Mouse (Mus musculus) left cerebral cortex, adult 11 months (tissue): ENCODE data around the gene Boc.
A peak's percentile ranks its signal among the peaks of the same experiment; 100 is the strongest.

Experiments
- DNase-seq: peaks from one replicate; pipeline ENCODE4 v3.0.0; 2022; ENCODE audit warnings: low spot score

The Boc gene

DNA sequence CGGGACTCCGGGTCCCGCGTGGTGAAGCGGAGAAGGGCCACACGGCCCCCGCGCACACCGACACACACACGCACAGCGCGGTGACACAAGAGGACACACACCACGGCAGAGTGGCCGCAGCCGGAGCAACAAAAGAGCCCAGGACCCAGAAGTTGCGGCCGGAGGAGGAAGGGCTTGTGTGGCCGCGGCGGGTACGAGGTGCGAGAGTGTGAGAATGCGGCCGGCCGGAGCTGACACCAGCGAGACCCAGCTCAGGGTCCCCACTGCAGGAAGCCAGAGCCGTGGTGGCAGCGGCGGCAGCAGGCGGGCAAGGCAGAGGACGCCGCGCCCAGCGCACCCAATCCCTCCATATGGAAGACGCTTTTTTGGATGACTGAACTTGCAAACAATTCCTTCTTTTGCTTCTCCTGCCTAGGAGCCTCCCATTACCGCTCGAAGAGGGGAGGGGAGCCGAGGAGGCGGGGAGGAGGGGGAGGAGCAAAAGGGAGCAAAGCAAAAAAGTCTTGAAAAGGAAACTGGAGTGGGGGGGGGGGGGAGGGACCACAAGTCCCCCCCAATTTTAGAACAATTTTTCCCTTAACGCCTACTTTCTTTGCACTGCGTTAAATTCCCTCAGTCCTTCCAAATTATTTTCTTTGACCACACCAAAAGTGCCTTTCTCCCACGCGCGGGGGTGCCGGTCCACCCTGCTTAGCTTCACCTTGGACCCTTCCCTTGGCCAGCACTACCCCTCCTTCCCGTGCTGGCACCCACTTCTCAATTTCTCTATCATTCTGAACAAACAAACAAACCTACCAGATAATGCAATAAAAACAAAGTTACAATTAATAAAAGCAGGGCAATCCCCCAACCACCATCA, at the start of gene Boc:
Gene Boc, minus strand, starts transcription at position 427 of the 859 bp plus-strand sequence.
- peak; percentile 12 for DNase-seq

DNA sequence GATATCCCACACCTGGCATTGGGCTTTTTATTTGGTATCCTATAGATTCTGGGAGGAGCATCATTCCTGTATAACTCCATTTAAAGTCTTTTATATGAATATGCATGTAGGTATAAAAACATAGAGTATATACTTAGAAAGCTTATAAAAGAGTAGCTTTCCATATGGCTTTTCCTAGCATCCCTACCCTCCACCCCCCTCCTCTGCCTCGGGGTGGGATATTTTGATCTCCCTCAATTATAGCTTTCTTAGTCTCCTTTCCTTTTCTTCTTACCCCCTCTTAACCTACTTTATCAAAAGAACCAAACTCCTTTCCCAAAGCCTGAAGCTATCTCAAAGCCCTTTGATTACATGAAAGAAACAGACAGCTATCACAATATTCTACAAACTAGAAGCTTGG, 47.9 kb upstream of the Boc start:
- no peak for DNase-seq

- DNase-seq = no peak
Observed at GRCm38 (mm10) chr16:44604021-44604616, 45.4 kb upstream of the Boc start.

- DNase-seq = no peak
Observed at GRCm38 (mm10) chr16:44601999-44602794, 43.5 kb upstream of the Boc start.

DNA sequence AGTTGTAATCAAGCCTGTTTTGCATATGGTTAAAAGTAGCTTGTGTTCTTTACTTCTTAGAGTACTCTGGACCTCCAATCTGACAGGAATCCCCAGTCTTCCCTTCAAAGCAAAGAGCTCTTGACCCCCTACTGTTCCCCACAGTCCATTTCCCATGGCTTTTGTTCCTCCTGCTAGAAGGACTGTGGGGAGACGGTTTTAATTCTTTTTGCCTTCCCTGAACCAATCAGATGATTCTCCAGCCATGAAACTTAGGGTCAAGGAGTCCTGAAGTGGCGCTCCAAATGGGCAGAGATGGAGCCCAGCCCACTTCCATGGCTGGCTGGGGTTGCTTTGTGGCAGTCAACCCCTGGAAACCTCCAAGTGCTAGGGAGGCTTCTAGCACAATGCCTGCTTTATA, 42.5 kb upstream of the Boc start:
- DNase-seq = no peak

DNA sequence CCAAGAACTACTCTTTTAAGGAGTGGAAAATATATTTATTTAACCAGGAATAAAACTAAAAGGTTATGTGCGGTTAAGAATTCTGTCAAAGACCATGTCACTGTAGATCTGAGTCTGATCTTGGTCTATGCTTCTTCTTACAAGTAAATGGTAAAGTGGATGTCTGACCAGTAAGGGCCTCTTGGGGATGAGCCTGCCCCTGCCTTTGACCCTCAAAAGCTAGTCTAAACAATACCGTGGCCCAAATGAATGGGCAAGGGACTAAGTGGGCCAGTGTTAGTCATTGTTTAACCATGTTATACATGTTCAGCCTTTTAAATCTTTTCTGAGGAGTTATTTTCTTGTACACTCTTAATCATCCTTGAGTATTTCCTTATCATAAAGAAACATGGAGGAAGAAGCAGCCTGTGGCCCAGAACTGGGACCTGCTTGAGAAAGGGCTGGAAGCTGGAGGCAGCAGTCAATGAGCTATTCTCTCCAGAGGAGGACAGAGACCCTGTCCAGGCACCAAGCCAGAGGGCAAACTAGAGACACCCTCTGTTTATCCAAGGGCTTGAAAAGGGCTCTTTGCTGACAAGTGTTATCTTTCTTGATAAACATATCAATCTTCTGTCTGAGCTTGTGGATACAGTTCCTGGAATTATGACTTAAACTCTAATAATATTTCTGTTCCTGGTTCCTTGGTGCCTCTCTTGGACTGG, 38.6 kb upstream of the Boc start:
- no peak for DNase-seq

GRCm38 (mm10) chr16:44589506-44589905, 30.8 kb upstream of the Boc start:
- DNase-seq = no peak

GRCm38 (mm10) chr16:44579421-44580024, 20.8 kb upstream of the Boc start:
- DNase-seq = no peak

DNA sequence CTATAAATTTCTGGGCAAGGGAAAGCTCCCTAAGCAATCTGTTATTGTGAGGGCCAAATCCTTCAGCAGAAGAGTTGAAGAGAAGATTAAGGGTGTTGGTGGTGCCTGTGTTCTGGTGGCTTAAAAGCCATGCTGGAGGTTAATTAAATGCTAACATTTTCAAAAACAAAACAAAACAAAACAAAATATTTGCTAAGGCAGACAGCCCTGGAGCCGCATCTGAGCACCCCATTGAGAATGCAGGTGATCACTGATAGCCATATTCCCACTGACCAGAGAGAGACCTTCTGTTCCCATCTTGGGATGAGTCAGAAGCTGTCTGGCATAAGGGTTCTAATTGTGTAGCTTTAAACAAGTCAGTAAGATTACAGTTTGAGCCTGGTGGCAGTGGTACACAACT, 19.9 kb upstream of the Boc start:
- DNase-seq = no peak

GRCm38 (mm10) chr16:44568056-44568455, 9.4 kb upstream of the Boc start:
- DNase-seq = no peak

DNA sequence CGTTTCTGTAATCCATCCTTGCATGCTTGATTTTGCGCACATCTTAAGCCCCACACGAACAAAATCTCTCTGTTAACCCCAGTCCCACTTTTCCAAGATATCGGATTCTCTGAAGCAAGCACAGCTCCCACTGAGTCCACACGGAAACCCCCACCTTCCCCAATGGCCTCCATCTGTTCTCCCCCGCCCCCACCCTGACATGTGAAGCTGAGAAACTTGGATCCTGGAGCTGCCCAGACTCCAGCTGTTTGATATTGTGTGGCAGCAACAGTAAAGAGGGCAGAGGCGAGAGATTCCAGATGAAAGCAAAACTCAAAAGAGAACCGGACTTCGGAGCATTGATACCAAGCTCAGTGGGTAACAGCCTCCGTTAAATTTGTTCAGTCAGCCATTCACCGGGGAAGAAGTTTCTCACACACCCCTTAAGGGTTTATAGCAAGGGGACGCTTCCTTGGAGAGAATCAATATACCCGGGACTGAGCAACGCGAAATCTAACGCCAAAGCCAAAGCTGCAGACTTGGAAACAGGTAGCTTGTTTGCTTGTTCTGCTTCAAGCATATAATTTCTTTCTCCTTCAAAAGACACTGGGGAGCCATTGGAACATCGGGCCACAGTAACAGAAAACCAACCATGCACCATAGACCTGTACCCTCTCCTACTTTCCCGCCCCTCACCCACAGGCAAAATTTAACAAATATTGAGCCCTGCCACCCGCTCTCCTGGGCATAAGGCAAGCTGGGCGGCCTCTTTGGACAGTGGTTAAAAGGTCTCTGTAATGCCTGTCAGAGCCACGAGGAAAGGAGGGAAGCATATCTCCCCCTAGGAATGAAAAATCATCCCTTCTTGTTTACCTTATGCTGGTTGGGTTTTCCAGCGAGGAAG, 6.9 kb upstream of the Boc start:
- no peak for DNase-seq

DNA sequence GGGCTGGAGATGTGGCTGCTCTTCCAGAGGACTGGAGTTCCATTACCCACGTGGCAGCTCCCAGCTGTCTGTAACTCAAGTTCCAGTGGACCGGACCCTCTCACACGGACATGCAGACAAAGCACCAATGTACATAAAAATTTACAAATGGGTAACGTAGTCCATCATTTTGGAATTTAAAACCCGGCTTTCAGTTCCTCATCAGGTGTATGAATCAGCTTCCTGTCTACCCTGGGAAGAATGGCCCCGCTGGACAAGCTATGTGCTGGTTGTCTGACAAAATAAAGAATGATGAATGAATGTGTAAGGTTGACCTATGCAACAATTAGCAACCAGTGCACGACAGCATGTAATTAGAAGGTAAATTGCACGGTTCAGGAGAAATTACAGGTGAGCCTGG, 5.7 kb upstream of the Boc start:
- DNase-seq = no peak

DNA sequence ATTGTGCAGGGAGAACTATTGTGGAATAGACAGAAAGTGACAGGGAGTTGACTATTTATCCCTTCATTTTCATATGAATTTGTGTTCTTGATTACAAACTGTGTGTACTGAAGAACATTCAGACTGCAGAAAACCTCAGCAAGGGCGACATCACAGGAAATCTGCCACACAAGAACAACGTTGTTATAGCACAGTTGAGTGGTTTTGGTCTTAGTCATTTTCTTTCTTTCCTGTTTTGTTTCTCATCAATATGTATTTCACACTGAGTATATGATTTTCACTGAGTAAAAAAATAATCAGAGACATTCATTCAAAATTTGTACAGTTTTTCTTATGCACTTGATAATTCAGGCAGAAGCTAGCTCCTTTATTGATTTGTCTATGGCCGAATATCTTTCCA, 3.4 kb upstream of the Boc start:
- no peak for DNase-seq

- no peak for DNase-seq
Observed at GRCm38 (mm10) chr16:44560214-44560613, 1.5 kb upstream of the Boc start.

DNA sequence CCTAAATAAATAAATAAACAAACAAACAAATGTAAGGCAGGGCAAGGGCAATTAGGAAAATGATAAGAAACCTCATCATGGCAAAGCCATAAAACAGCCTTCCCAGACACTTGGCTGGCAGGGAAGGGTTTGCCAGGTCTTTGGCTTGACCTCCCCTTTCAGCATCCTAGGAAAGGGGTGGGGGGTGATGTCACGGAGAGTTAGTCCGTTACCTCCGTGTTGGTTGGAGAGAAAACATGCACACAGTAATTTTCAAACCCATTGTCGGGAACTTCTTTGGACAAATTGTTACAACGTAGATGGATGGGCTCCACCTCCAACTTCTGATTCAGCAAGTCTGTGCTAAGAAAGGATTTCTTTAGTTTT, 616 bp upstream of the Boc start:
- DNase-seq = no peak

DNA sequence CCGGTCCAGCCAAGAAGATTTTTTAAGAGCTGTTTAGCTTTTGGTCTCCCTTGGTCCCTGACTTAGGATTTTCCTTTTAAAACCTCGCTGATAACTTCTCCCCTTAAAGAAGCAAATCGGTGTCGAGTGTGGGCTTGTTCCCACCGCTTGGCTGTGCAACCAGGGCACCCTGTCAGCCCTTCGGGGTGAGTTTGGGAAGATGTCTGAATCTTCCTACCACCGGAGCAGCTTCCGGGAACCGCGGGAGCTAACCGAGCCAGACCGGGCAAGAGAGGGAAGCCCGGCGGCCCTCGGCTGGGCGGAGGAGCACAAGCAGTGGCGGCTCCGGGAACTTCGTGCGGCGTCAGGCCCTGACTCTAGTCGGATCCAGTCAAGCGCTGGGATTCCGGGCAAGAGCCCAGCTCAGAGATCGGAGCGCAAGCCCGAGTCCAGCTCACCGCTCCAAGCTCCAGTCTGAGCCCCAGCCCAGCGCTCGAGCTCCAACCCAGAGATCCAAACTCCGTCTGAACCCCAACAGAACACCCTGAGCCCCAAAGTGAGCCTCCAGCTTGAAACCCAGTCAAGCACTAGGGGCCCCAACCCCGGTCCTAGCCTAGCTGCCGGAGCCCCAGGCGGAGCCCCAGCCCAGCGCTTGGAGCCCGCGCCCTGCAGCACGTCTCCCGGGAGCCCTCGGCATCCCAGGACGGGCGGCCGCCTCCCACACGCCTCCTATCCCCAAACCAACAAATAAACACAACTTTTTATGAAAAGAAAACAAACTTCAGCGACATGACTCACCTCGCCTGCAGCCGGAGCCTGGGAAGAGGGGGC, 831 bp downstream of the Boc start:
- no peak for DNase-seq

DNA sequence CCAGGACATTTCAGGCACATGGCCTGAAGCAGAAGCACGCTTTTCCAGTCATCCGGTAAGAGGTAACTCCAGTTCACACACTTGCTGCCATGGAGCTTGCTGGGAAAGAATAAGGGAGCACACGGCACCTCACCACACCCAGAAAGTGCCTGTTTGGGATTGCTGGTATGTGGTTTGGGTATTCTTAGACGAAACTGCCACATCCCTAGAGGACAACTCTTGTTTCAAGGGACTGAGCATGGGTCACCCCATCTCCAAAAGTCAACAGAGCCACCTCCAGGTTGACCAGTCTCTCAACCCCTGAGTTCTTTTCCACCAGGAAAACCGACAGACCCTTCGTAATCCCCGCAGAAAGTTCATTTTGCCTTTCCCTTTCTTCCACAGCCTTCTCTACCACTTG, 1.6 kb downstream of the Boc start:
- no peak for DNase-seq

- no peak for DNase-seq
Observed at GRCm38 (mm10) chr16:44555791-44556709, 2.6 kb downstream of the Boc start.

DNA sequence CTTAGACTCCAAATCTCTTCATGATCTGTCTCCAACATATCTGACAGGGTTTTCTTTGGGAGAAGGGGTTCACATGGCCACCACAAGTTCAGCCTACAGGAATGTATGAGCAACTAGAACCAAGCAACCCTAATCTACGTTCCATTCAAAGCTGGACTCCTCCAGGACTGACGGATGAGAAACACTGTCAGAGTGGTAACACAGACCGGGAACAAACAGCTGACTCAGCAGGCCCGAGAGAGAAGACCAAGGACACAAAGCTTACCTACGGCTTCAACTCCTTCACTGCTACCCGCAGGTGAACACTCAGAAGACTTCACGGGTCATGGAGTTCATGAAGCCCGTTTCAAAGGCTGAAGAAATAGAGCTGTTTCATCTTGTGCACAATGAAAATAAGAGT, 4.8 kb downstream of the Boc start:
- no peak for DNase-seq
